Mouse (Mus musculus) central nervous system, embryonic 11.5 days (tissue): ENCODE results near the gene Slc43a1. TPM values are rescaled to one million over a fixed set of nuclear protein-coding genes. Genes with fewer than 3 reads are reported as not detected.

Experiments used
- polyA plus RNA-seq: library from polyadenylated mRNA; depleted of rRNA; stranded (reverse); fragments of >200 nt; gene quantifications from 2 replicates; pipeline ENCODE4 v1.2.3, GENCODE M21; 2012; rRNA removed

Slc43a1 gene
- 13.6 and 24.5 TPM in 2 replicates for polyA plus RNA-seq

DNA sequence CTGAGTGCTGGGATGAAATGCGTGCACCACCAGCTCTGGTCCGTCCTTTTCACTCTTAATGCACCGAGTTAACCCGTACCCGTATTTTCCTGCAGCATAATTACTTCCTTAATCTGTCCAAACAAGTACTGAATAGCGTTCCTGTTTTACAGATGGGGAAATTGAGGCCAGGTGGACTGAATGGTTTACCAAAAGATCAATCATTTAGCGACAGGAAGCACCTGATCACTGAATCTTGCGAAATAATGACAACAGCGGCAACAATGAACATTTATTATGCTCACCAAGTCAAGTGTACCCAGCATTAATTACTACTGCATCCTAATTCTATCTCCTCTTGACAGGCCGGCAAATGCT, at the start of gene Slc43a1:
Slc43a1 (plus strand) TSS at position 258 of the 357 bp plus-strand sequence.

GRCm38 (mm10) chr2:84798493-84798921, 40.1 kb upstream of the Slc43a1 start, which contains the start of gene Ube2l6:
Gene Ube2l6, plus strand, starts transcription at chr2:84798828.

GRCm38 (mm10) chr2:84822552-84822951, 16.1 kb upstream of the Slc43a1 start, which contains the start of gene Smtnl1:
Gene Smtnl1, minus strand, starts transcription at chr2:84822652.

DNA sequence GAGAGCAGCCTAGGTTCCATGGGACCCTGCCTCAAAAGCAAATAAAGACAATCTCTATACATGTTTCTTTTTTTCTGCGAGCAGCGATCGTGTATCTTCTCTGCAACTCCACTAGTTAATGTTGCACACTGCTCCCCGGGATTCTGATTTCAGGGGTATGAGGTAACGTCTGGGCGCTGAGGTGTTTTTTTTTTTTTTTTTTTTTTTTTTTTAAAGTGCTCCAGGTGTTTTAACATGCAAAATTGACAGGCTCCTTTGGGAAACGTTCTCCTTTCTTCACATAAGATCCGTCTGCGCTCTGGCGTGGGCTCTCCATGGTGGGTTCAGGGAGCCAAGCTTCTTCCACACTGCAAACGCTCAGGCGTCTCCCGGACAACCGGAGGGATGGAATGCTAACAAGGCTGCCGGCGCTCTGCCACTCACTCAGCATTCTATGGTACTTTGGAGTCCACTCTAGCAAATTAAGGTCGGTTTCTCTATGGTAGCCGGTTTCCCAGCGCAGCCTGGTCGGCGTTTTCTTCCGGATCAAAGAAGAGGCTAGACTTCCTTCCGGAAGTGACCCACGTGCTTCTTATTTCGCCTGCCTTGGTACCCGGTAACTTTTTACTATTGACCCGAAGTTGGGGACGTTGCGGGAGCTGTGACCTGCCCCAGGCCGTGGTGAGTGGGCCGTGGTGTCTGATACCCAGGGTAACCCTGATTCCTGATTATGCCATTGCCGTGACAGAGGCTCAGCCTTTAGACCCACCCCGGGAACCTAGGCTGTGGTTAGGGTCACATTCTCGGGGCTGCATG, 12.0 kb upstream of the Slc43a1 start, which contains the start of gene Timm10:
Timm10 (plus strand) TSS at position 510 of the 795 bp plus-strand sequence.

DNA sequence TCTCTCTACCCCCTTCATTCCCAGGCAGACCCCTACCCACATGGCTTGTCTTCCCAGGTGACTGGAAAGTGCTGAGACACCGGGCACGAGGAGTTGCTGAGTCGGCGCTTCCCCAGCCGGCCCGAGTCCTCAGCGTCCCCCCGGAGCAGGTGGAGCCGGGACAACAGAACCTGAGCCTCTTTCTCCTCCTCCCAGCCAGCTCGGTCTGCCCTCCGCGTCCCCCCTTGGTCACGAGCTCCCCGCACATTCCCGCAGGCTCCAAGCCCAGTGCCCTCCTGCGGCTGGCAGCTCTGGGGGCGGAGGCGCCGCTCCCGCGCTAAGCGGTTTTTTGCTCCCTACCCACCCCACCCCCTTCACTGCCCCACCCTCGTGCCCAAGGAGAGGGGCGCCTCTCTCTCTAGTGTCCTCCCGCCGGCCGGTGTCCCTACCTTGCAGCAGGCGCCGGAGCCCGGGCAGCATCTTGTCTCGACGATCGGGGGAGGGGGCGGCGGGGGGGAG, 47.6 kb downstream of the Slc43a1 start, which contains the start of gene Rtn4rl2:
Rtn4rl2 (minus strand) TSS at position 477 of the 498 bp plus-strand sequence.

Other genes with a start within 250 kb of the Slc43a1 start
- gene Ctnnd1, start 188.1 kb upstream of the Slc43a1 start, polyA plus RNA-seq: 71.0 and 78.3 TPM in 2 replicates
- 0.01 and 0.05 TPM in 2 replicates for gene Btbd18, start 179.8 kb upstream of the Slc43a1 start, polyA plus RNA-seq
- 342 and 519 TPM in 2 replicates for gene Selenoh, start 168.1 kb upstream of the Slc43a1 start, polyA plus RNA-seq
- not detected in 2 replicates for gene Gm28635, start 160.8 kb upstream of the Slc43a1 start, polyA plus RNA-seq
- 31.4 and 31.9 TPM in 2 replicates for gene Med19, start 160.4 kb upstream of the Slc43a1 start, polyA plus RNA-seq
- 128 and 209 TPM in 2 replicates for gene Tmx2, start 159.7 kb upstream of the Slc43a1 start, polyA plus RNA-seq
- gene Zdhhc5, start 123.7 kb upstream of the Slc43a1 start, polyA plus RNA-seq: 21.0 and 34.9 TPM in 2 replicates
- gene Clp1, start 111.5 kb upstream of the Slc43a1 start, polyA plus RNA-seq: 26.7 and 28.5 TPM in 2 replicates
- 23.8 and 26.2 TPM in 2 replicates for gene Ypel4, start 104.8 kb upstream of the Slc43a1 start, polyA plus RNA-seq
- 15.6 and 52.5 TPM in 2 replicates for gene Gm19426, start 95.2 kb upstream of the Slc43a1 start, polyA plus RNA-seq
- 20.3 and 28.2 TPM in 2 replicates for gene Serping1, start 63.4 kb upstream of the Slc43a1 start, polyA plus RNA-seq
- 36.1 and 53.2 TPM in 2 replicates for gene Ube2l6, start 40.0 kb upstream of the Slc43a1 start, polyA plus RNA-seq
- 0.05 and 0.21 TPM in 2 replicates for gene Smtnl1, start 16.2 kb upstream of the Slc43a1 start, polyA plus RNA-seq
- 68.3 and 99.3 TPM in 2 replicates for gene Timm10, start 11.9 kb upstream of the Slc43a1 start, polyA plus RNA-seq
- gene Rtn4rl2, start 47.9 kb downstream of the Slc43a1 start, polyA plus RNA-seq: 4.2 and 5.0 TPM in 2 replicates
- gene Slc43a3, start 97.7 kb downstream of the Slc43a1 start, polyA plus RNA-seq: 25.1 and 55.6 TPM in 2 replicates
- gene Prg2, start 141.6 kb downstream of the Slc43a1 start, polyA plus RNA-seq: 4.5 and 14.3 TPM in 2 replicates
- gene Prg3, start 149.4 kb downstream of the Slc43a1 start, polyA plus RNA-seq: 0.50 and 3.7 TPM in 2 replicates
- gene Ssrp1, start 198.4 kb downstream of the Slc43a1 start, polyA plus RNA-seq: 320 and 392 TPM in 2 replicates
- gene P2rx3, start 198.6 kb downstream of the Slc43a1 start, polyA plus RNA-seq: 4.5 and 8.9 TPM in 2 replicates
- 35.6 and 45.7 TPM in 2 replicates for gene Tnks1bp1, start 209.2 kb downstream of the Slc43a1 start, polyA plus RNA-seq